Mouse (Mus musculus) MEL (cell line): ENCODE data around the gene Psen2. TPM values are rescaled to one million over a fixed set of nuclear protein-coding genes. Genes with fewer than 3 reads are reported as not detected.

Source experiments
- DNase-seq: peaks from one replicate; pipeline ENCODE4 v3.0.0; 2011; ENCODE audit warnings: low read depth, low spot score
- H3K27ac ChIP-seq: 2 replicates; pipeline ENCODE4 v1.5.1; 2012; ENCODE audit warnings: low read depth, mild to moderate bottlenecking, control low read depth, low read length, moderate library complexity; ENCODE audit not compliant: control insufficient read depth
- H3K27me3 ChIP-seq, 2 experiments: fragments of 150-350 bp in 1 of 2; sonication (generic) in 1 of 2; 2 replicates each; pipeline ENCODE4 v1.6.1; 2012; ENCODE audit warnings: low read length in 2 of 2, mild to moderate bottlenecking in 2 of 2, improper control_type of control experiment in 1 of 2, moderate library complexity in 1 of 2; ENCODE audit not compliant: insufficient read depth in 2 of 2, control insufficient read depth in 1 of 2
- H3K36me3 ChIP-seq, 2 experiments: 2 replicates each; pipeline ENCODE4 v1.6.1; 2012 to 2014; ENCODE audit warnings: low read length in 2 of 2, improper control_type of control experiment in 1 of 2, inconsistent platforms in 1 of 2, mild to moderate bottlenecking in 1 of 2; ENCODE audit not compliant: insufficient read depth in 2 of 2, control insufficient read depth in 1 of 2
- H3K4me1 ChIP-seq, 2 experiments: fragments of 150-350 bp in 1 of 2; sonication (generic) in 1 of 2; 2 replicates each; pipeline ENCODE4 v1.6.1; 2012; ENCODE audit warnings: low read length in 2 of 2, improper control_type of control experiment in 1 of 2, mild to moderate bottlenecking in 1 of 2; ENCODE audit not compliant: insufficient read depth in 2 of 2, control insufficient read depth in 1 of 2
- H3K4me3 ChIP-seq, 2 experiments: fragments of 150-350 bp in 1 of 2; sonication (generic) in 1 of 2; 2 replicates each; pipeline ENCODE4 v1.5.1; 2012; ENCODE audit warnings: low read depth in 2 of 2, low read length in 2 of 2, mild to moderate bottlenecking in 2 of 2, moderate library complexity in 2 of 2, control low read depth in 1 of 2, improper control_type of control experiment in 1 of 2; ENCODE audit not compliant: control insufficient read depth in 1 of 2, insufficient read depth in 1 of 2
- H3K79me2 ChIP-seq: 2 replicates; pipeline ENCODE4 v1.6.1; 2012; ENCODE audit warnings: mild to moderate bottlenecking, low read length, moderate library complexity; ENCODE audit not compliant: control insufficient read depth, poor library complexity, insufficient read depth
- H3K9ac ChIP-seq: 2 replicates; pipeline ENCODE4 v1.6.1; 2012; ENCODE audit warnings: low read depth, mild to moderate bottlenecking, control low read depth, low read length, moderate library complexity; ENCODE audit not compliant: control insufficient read depth, poor library complexity, severe bottlenecking
- H3K9me3 ChIP-seq: fragments of 150-350 bp; sonication (generic); replicated peaks from 2 replicates; pipeline ENCODE4 v1.6.1; 2012; ENCODE audit warnings: mild to moderate bottlenecking, low read length, improper control_type of control experiment, moderate library complexity; ENCODE audit not compliant: insufficient read depth
- BHLHE40 ChIP-seq: IDR thresholded peaks from 2 replicates; pipeline ENCODE4 v1.6.1; 2012; ENCODE audit warnings: low read depth, mild to moderate bottlenecking, inconsistent platforms, low read length, improper control_type of control experiment, borderline replicate concordance
- CHD2 ChIP-seq: IDR thresholded peaks from 2 replicates; pipeline ENCODE4 v1.6.1; 2011; ENCODE audit warnings: low read length, improper control_type of control experiment
- CTCF ChIP-seq, 3 experiments: IDR thresholded peaks in 2 of 3; conservative IDR thresholded peaks in 1 of 3; 2 replicates each; pipeline ENCODE4 v1.5.1; 2011 to 2012; ENCODE audit warnings: low read length in 3 of 3, low read depth in 2 of 3, mild to moderate bottlenecking in 2 of 3, improper control_type of control experiment in 1 of 3, inconsistent platforms in 1 of 3, mixed read lengths in 1 of 3, moderate library complexity in 1 of 3; ENCODE audit not compliant: control insufficient read depth in 1 of 3, insufficient read depth in 1 of 3, poor library complexity in 1 of 3, severe bottlenecking in 1 of 3
- E2F4 ChIP-seq: IDR thresholded peaks from 2 replicates; pipeline ENCODE4 v1.6.1; 2011; ENCODE audit warnings: low read depth, low read length, improper control_type of control experiment, borderline replicate concordance
- ELF1 ChIP-seq: IDR thresholded peaks from 2 replicates; pipeline ENCODE4 v1.6.1; 2014; ENCODE audit warnings: low read depth, mild to moderate bottlenecking, inconsistent platforms, low read length, improper control_type of control experiment, moderate library complexity
- EP300 ChIP-seq, 2 experiments: IDR thresholded peaks; 2 replicates each; pipeline ENCODE4 v1.6.1; 2011; ENCODE audit warnings: improper control_type of control experiment in 2 of 2, low read length in 2 of 2, low read depth in 1 of 2, mild to moderate bottlenecking in 1 of 2
- ETS1 ChIP-seq: IDR thresholded peaks from 2 replicates; pipeline ENCODE4 v1.6.1; 2012; ENCODE audit warnings: low read depth, mild to moderate bottlenecking, inconsistent platforms, low read length, improper control_type of control experiment, moderate library complexity
- GABPA ChIP-seq: IDR thresholded peaks from 2 replicates; pipeline ENCODE4 v1.6.1; 2012; ENCODE audit warnings: low read depth, mild to moderate bottlenecking, inconsistent platforms, low read length, improper control_type of control experiment, moderate library complexity
- GATA1 ChIP-seq: IDR thresholded peaks from 2 replicates; pipeline ENCODE4 v1.6.1; 2011; ENCODE audit warnings: low read depth, low read length, improper control_type of control experiment
- HCFC1 ChIP-seq: IDR thresholded peaks from 2 replicates; pipeline ENCODE4 v1.6.1; 2012; ENCODE audit warnings: low read depth, mild to moderate bottlenecking, inconsistent platforms, low read length, improper control_type of control experiment, moderate library complexity
- JUND ChIP-seq: IDR thresholded peaks from 2 replicates; pipeline ENCODE4 v1.6.1; 2011; ENCODE audit warnings: low read depth, mild to moderate bottlenecking, improper control_type of control experiment, low read length
- KAT2A ChIP-seq: conservative IDR thresholded peaks from 2 replicates; pipeline ENCODE4 v1.6.1; 2012; ENCODE audit warnings: low read depth, low read length, improper control_type of control experiment, inconsistent platforms
- MAFK ChIP-seq: IDR thresholded peaks from 2 replicates; pipeline ENCODE4 v1.6.1; 2011; ENCODE audit warnings: low read depth, mild to moderate bottlenecking, low read length, improper control_type of control experiment, borderline replicate concordance
- MAX ChIP-seq: IDR thresholded peaks from 2 replicates; pipeline ENCODE4 v1.6.1; 2011; ENCODE audit warnings: low read length, improper control_type of control experiment
- MAZ ChIP-seq: IDR thresholded peaks from 2 replicates; pipeline ENCODE4 v1.6.1; 2012; ENCODE audit warnings: low read depth, mild to moderate bottlenecking, inconsistent platforms, low read length, improper control_type of control experiment
- MXI1 ChIP-seq: IDR thresholded peaks from 2 replicates; pipeline ENCODE4 v1.6.1; 2011; ENCODE audit warnings: mild to moderate bottlenecking, low read depth, low read length, improper control_type of control experiment
- MYB ChIP-seq: IDR thresholded peaks from 2 replicates; pipeline ENCODE4 v1.6.1; 2011; ENCODE audit warnings: mild to moderate bottlenecking, low read depth, low read length, improper control_type of control experiment
- MYC ChIP-seq: IDR thresholded peaks from 2 replicates; pipeline ENCODE4 v1.6.1; 2011; ENCODE audit warnings: low read depth, mild to moderate bottlenecking, low read length, improper control_type of control experiment, moderate library complexity
- NRF1 ChIP-seq: IDR thresholded peaks from 2 replicates; pipeline ENCODE4 v1.6.1; 2014; ENCODE audit warnings: low read depth, mild to moderate bottlenecking, inconsistent platforms, low read length, improper control_type of control experiment, moderate library complexity; ENCODE audit not compliant: poor library complexity, insufficient read depth, severe bottlenecking
- POLR2AphosphoS2 ChIP-seq: IDR thresholded peaks from 2 replicates; pipeline ENCODE4 v1.6.1; 2011; ENCODE audit warnings: low read length, improper control_type of control experiment
- SIN3A ChIP-seq: IDR thresholded peaks from 2 replicates; pipeline ENCODE4 v1.6.1; 2012; ENCODE audit warnings: low read length, improper control_type of control experiment, inconsistent platforms
- SMC3 ChIP-seq: IDR thresholded peaks from 2 replicates; pipeline ENCODE4 v1.6.1; 2011; ENCODE audit warnings: low read depth, low read length, improper control_type of control experiment
- UBTF ChIP-seq: IDR thresholded peaks from 2 replicates; pipeline ENCODE4 v1.6.1; 2012; ENCODE audit warnings: low read depth, mild to moderate bottlenecking, inconsistent platforms, low read length, improper control_type of control experiment, moderate library complexity, borderline replicate concordance; ENCODE audit not compliant: insufficient read depth
- USF1 ChIP-seq: IDR thresholded peaks from 2 replicates; pipeline ENCODE4 v1.6.1; 2014; ENCODE audit warnings: low read depth, mild to moderate bottlenecking, inconsistent platforms, low read length, improper control_type of control experiment, moderate library complexity
- ZC3H11A ChIP-seq: IDR thresholded peaks from 2 replicates; pipeline ENCODE4 v1.6.1; 2012; ENCODE audit warnings: low read depth, mild to moderate bottlenecking, inconsistent platforms, low read length, improper control_type of control experiment
- ZNF384 ChIP-seq: IDR thresholded peaks from 2 replicates; pipeline ENCODE4 v1.6.1; 2012; ENCODE audit warnings: low read depth, mild to moderate bottlenecking, inconsistent platforms, low read length, improper control_type of control experiment
- polyA plus RNA-seq, 2 experiments: library from polyadenylated mRNA; stranded (reverse) in 1 of 2; unstranded in 1 of 2; fragments of >175 nt in 1 of 2; fragments of >200 nt in 1 of 2; gene quantifications; 2 replicates each; pipeline versions ENCODE4 v1.2.1 to v1.2.4; 2012; ENCODE audit warnings: low replicate concordance in 2 of 2, low read depth in 1 of 2; ENCODE audit not compliant: insufficient read length in 2 of 2, insufficient read depth in 1 of 2, missing spikeins in 1 of 2
- total RNA-seq: library from RNA; depleted of rRNA; stranded (reverse); fragments of 300-350 nt; gene quantifications from 2 replicates; pipeline ENCODE4 v1.2.3, GENCODE M21; 2012

The Psen2 gene
- total and polyA plus RNA-seq, 3 experiments: 35.0 to 39.2 TPM; not detected in 1

DNA sequence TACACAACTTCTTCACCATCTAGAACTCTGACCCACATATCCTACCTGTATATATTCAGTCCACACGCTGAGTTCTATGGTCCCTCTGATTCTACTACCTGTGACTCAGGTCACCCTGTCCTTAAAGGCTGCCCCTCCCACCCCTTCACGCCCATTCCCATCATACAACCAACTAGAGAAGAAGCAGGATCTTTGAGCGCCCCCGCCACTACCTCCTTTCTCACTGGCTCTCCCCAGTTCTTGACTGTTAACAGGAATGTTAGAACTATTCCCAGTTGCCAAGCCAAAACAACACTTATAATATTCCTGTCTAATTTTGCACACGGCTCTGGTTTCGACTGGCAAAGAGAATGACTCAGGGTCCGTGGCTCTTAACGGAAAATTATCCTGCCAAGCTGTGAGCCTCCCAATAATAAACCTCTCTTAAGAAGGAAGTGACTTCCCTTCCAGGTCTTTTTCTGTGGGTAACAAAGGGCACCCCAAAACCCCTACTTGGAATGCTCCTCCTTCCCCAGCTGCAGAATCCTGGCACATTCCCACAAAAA is 69.8 kb downstream of the Psen2 start:
- no peak overlapping the region for H3K27ac ChIP-seq
- H3K4me3 ChIP-seq: no peak overlapping the region
- H3K9ac ChIP-seq: no peak overlapping the region
- DNase-seq: no peak
- H3K9me3 ChIP-seq: no peaks in the 10 kb centered on the region
- H3K4me1 ChIP-seq: 0 out of 4 replicates have a peak, but pooled peaks cover 0 to 5% of the 10 kb centered on the region in 2 experiments
- no peaks in the 10 kb centered on the region for H3K79me2 ChIP-seq
- H3K36me3 ChIP-seq: peaks cover 0 to 6% of the 10 kb centered on the region in 2 experiments; a peak in 1 of 4 replicates
- TF ChIP-seq NRF1 (no peak), USF1 (no peak), MAFK (no peak), ETS1 (no peak), UBTF (no peak), EP300 (IDR thresholded peaks at IDR 0.05; ENCODE audit: low read depth in 1 of 2, low read length in 2 of 2) (no peak), ELF1 (no peak), E2F4 (no peak), MYC (no peak), CHD2 (no peak), MYB (no peak), CTCF (IDR thresholded peaks at IDR 0.05 in 2 of 3, conservative IDR thresholded peaks at IDR 0.05 in 1 of 3; ENCODE audit: control insufficient read depth in 1 of 3, insufficient read depth in 1 of 3, low read depth in 2 of 3, low read length in 3 of 3, poor library complexity in 1 of 3, severe bottlenecking in 1 of 3) (no peak), HCFC1 (no peak), ZC3H11A (no peak), KAT2A (no peak), BHLHE40 (no peak)
- H3K27me3 ChIP-seq: peaks cover 2 to 9% of the 10 kb centered on the region in 2 experiments; a peak in 3 of 4 replicates

GRCm38 (mm10) chr1:180192866-180193265 is 70.4 kb downstream of the Psen2 start:
- TF ChIP-seq EP300 (IDR thresholded peaks at IDR 0.05; ENCODE audit: low read depth in 1 of 2, low read length in 2 of 2) (no peak), NRF1 (no peak), ZNF384 (no peak), MXI1 (no peak), UBTF (no peak), SMC3 (no peak), MAZ (no peak), E2F4 (no peak), BHLHE40 (no peak), MYC (no peak), SIN3A (no peak), GABPA (no peak), MAX (no peak), POLR2AphosphoS2 (no peak), GATA1 (no peak), JUND (no peak)
- Histone ChIP-seq H3K27me3 (peaks cover 2 to 9% of the 10 kb centered on the region in 2 experiments; a peak in 3 of 4 replicates), H3K27ac (no peak overlapping the region), H3K4me3 (no peak overlapping the region), H3K36me3 (peaks cover 0 to 6% of the 10 kb centered on the region in 2 experiments; a peak in 1 of 4 replicates), H3K4me1 (0 out of 4 replicates have a peak, but pooled peaks cover 0 to 5% of the 10 kb centered on the region in 2 experiments), H3K79me2 (no peaks in the 10 kb centered on the region), H3K9ac (no peak overlapping the region), H3K9me3 (no peaks in the 10 kb centered on the region)
- no peak for DNase-seq
